ENCODE assay signal across 25 mouse cellular contexts in genomic region chr12:61912146-61912545, GRCm38 (mm10).
DNase-seq lines count a peak whose midpoint lies in the region; ATAC-seq and TF ChIP-seq lines count a peak whose summit lies in the region.
"Had no signal": no experiment of that assay in that cellular context is flagged by ENCODE, and none has a peak within 500 bp of the region (broad histone marks: within the 10 kb centered on the region; RNA-seq: fewer than 3 reads in every experiment).

No protein-coding gene starts in this region.

- no peaks in the 10 kb centered on the region for H3K36me3 ChIP-seq in forebrain, embryonic 14.5 days (ENCODE audit: control insufficient read depth, insufficient read depth, low read length)
- no peaks in the 10 kb centered on the region for H3K36me3 ChIP-seq in forebrain, postnatal 0 days (ENCODE audit: insufficient read depth)
- H3K36me3 ChIP-seq in hindbrain, postnatal 0 days (ENCODE audit: insufficient read depth, low read length): no peaks in the 10 kb centered on the region
- H3K36me3 ChIP-seq in hindbrain, embryonic 12.5 days: no peaks in the 10 kb centered on the region
- no peaks in the 10 kb centered on the region for H3K36me3 ChIP-seq in midbrain, embryonic 14.5 days (ENCODE audit: control insufficient read depth, insufficient read depth, low read length)
- no peaks in the 10 kb centered on the region for H3K36me3 ChIP-seq in midbrain, embryonic 13.5 days
- H3K36me3 ChIP-seq: embryonic facial prominence, embryonic 15.5 days; heart, embryonic 12.5 days; heart, embryonic 15.5 days; intestine, embryonic 15.5 days had no signal

- TF ChIP-seq CTCF in forebrain, postnatal 0 days (IDR thresholded peaks at IDR 0.05; ENCODE audit: low read depth): no peak
- no peak for TF ChIP-seq CTCF in hindbrain, postnatal 0 days (IDR thresholded peaks at IDR 0.05; ENCODE audit: low read depth)
- no peak for TF ChIP-seq CTCF in brain, embryonic 14.5 days (IDR thresholded peaks at IDR 0.05; ENCODE audit: borderline replicate concordance, extremely low read depth, insufficient read depth, insufficient read length)

- no peaks in the 10 kb centered on the region for H3K27me3 ChIP-seq in forebrain, embryonic 14.5 days (replicated peaks; ENCODE audit: control insufficient read depth, insufficient read depth, low read length)
- no peaks in the 10 kb centered on the region for H3K27me3 ChIP-seq in forebrain, postnatal 0 days (ENCODE audit: insufficient read depth, low read length)
- no peaks in the 10 kb centered on the region for H3K27me3 ChIP-seq in hindbrain, postnatal 0 days (ENCODE audit: insufficient read depth, low read length)
- H3K27me3 ChIP-seq in hindbrain, embryonic 12.5 days: no peaks in the 10 kb centered on the region
- H3K27me3 ChIP-seq in midbrain, embryonic 14.5 days (ENCODE audit: control insufficient read depth, insufficient read depth, low read length): no peaks in the 10 kb centered on the region
- H3K27me3 ChIP-seq in midbrain, embryonic 13.5 days: no peaks in the 10 kb centered on the region
- H3K27me3 ChIP-seq: embryonic facial prominence, embryonic 15.5 days; heart, embryonic 12.5 days; heart, embryonic 15.5 days; intestine, embryonic 15.5 days had no signal

- H3K27ac ChIP-seq in forebrain, embryonic 14.5 days (ENCODE audit: low read depth, low read length): no peak overlapping the region
- H3K27ac ChIP-seq in forebrain, postnatal 0 days (ENCODE audit: low read depth, low read length): no peak overlapping the region
- H3K27ac ChIP-seq in hindbrain, postnatal 0 days: no peak overlapping the region
- H3K27ac ChIP-seq in hindbrain, embryonic 12.5 days: no peak overlapping the region
- H3K27ac ChIP-seq in midbrain, embryonic 14.5 days (replicated peaks; ENCODE audit: low read depth, low read length): no peak overlapping the region
- no peak overlapping the region for H3K27ac ChIP-seq in midbrain, embryonic 13.5 days
- H3K27ac ChIP-seq: embryonic facial prominence, embryonic 15.5 days; heart, embryonic 15.5 days; intestine, embryonic 15.5 days had no signal

- ATAC-seq in forebrain, embryonic 14.5 days: peak; percentile 44; the same call in 1 of the 2 replicates
- no peak for ATAC-seq in forebrain, postnatal 0 days
- 0 out of 2 replicates have a peak, but pooled peaks have one; percentile 35 for ATAC-seq in hindbrain, postnatal 0 days
- no peak for ATAC-seq in hindbrain, embryonic 12.5 days (ENCODE audit: low FRiP score)
- no peak for ATAC-seq in midbrain, embryonic 14.5 days (ENCODE audit: low FRiP score, low TSS enrichment)
- no peak for ATAC-seq in midbrain, embryonic 13.5 days
- ATAC-seq: activated CD4-positive, CD25-positive, alpha-beta regulatory T cell, adult 4 months; CD4-positive, CD25-positive, alpha-beta regulatory T cell, adult 4 months; intestine, embryonic 15.5 days had no signal

- no peaks in the 10 kb centered on the region for H3K9me3 ChIP-seq in forebrain, embryonic 14.5 days (replicated peaks; ENCODE audit: control insufficient read depth, low read length)
- H3K9me3 ChIP-seq in forebrain, postnatal 0 days (ENCODE audit: low read length): no peaks in the 10 kb centered on the region
- H3K9me3 ChIP-seq in hindbrain, postnatal 0 days (ENCODE audit: low read length): no peaks in the 10 kb centered on the region
- H3K9me3 ChIP-seq in hindbrain, embryonic 12.5 days (replicated peaks): no peaks in the 10 kb centered on the region
- H3K9me3 ChIP-seq in midbrain, embryonic 14.5 days (ENCODE audit: control insufficient read depth, low read length): no peaks in the 10 kb centered on the region
- no peaks in the 10 kb centered on the region for H3K9me3 ChIP-seq in midbrain, embryonic 13.5 days
- H3K9me3 ChIP-seq: embryonic facial prominence, embryonic 15.5 days; heart, embryonic 12.5 days; heart, embryonic 15.5 days; intestine, embryonic 15.5 days had no signal

- DNase-seq in forebrain, embryonic 14.5 days (ENCODE audit: low spot score): peak; percentile 59
- DNase-seq in forebrain, postnatal 0 days: no peak
- DNase-seq in hindbrain, postnatal 0 days (ENCODE audit: low spot score): peak; percentile 60
- peak; percentile 38 for DNase-seq in midbrain, embryonic 14.5 days
- DNase-seq in brain, embryonic 14.5 days (ENCODE audit: low read depth): peak; percentile 67
- DNase-seq in adrenal gland, postnatal 4 days (ENCODE audit: low spot score in 2 of 2): no peak
- DNase-seq: adrenal gland, adult 8-10 months; adrenal gland, postnatal 25 days; cerebellum, adult 11 months; cerebellum, adult 2 months; cerebellum, postnatal 36 days; embryo, embryonic 11 days; gastrocnemius, postnatal 25 days; heart, adult 18-20 months; heart, postnatal 10 days; heart, postnatal 36 days; kidney, adult 11 months had no signal

- H3K4me2 ChIP-seq in forebrain, embryonic 14.5 days (ENCODE audit: low read length): no peak overlapping the region
- H3K4me2 ChIP-seq in forebrain, postnatal 0 days (ENCODE audit: low read depth): no peak overlapping the region
- no peak overlapping the region for H3K4me2 ChIP-seq in hindbrain, postnatal 0 days (ENCODE audit: low read depth, low read length)
- H3K4me2 ChIP-seq in hindbrain, embryonic 12.5 days (replicated peaks): no peak overlapping the region
- H3K4me2 ChIP-seq in midbrain, embryonic 14.5 days (ENCODE audit: low read length): no peak overlapping the region
- H3K4me2 ChIP-seq in midbrain, embryonic 13.5 days (replicated peaks): no peak overlapping the region
- H3K4me2 ChIP-seq: embryonic facial prominence, embryonic 15.5 days; heart, embryonic 12.5 days; heart, embryonic 15.5 days; intestine, embryonic 15.5 days had no signal

- TF ChIP-seq POLR2A in brain, embryonic 14.5 days (IDR thresholded peaks at IDR 0.05; ENCODE audit: borderline replicate concordance, extremely low read depth, insufficient read depth, insufficient read length, poor library complexity, severe bottlenecking): no peak

- H3K4me3 ChIP-seq in forebrain, embryonic 14.5 days (ENCODE audit: low read depth, low read length): no peak overlapping the region
- H3K4me3 ChIP-seq in forebrain, postnatal 0 days (ENCODE audit: low read depth, low read length): no peak overlapping the region
- H3K4me3 ChIP-seq in hindbrain, postnatal 0 days (ENCODE audit: low read length): no peak overlapping the region
- H3K4me3 ChIP-seq in hindbrain, embryonic 12.5 days: no peak overlapping the region
- H3K4me3 ChIP-seq in midbrain, embryonic 14.5 days (replicated peaks; ENCODE audit: low read depth, low read length): no peak overlapping the region
- H3K4me3 ChIP-seq in midbrain, embryonic 13.5 days (replicated peaks): no peak overlapping the region
- H3K4me3 ChIP-seq: embryonic facial prominence, embryonic 15.5 days; heart, embryonic 12.5 days; heart, embryonic 15.5 days; intestine, embryonic 15.5 days had no signal

- H3K9ac ChIP-seq in forebrain, embryonic 14.5 days (ENCODE audit: low read length): no peak overlapping the region
- H3K9ac ChIP-seq in forebrain, postnatal 0 days: no peak overlapping the region
- no peak overlapping the region for H3K9ac ChIP-seq in hindbrain, postnatal 0 days (replicated peaks; ENCODE audit: low read length)
- H3K9ac ChIP-seq in hindbrain, embryonic 12.5 days: no peak overlapping the region
- H3K9ac ChIP-seq in midbrain, embryonic 14.5 days (replicated peaks; ENCODE audit: low read length): no peak overlapping the region
- H3K9ac ChIP-seq in midbrain, embryonic 13.5 days (replicated peaks): no peak overlapping the region
- H3K9ac ChIP-seq: embryonic facial prominence, embryonic 15.5 days; heart, embryonic 12.5 days; heart, embryonic 15.5 days; intestine, embryonic 15.5 days had no signal

- H3K4me1 ChIP-seq in forebrain, embryonic 14.5 days (ENCODE audit: control insufficient read depth, insufficient read depth, low read length): no peaks in the 10 kb centered on the region
- H3K4me1 ChIP-seq in forebrain, postnatal 0 days (ENCODE audit: insufficient read depth): no peaks in the 10 kb centered on the region
- H3K4me1 ChIP-seq in hindbrain, postnatal 0 days (ENCODE audit: insufficient read depth, low read length): no peaks in the 10 kb centered on the region
- no peaks in the 10 kb centered on the region for H3K4me1 ChIP-seq in hindbrain, embryonic 12.5 days
- no peaks in the 10 kb centered on the region for H3K4me1 ChIP-seq in midbrain, embryonic 14.5 days (ENCODE audit: control insufficient read depth, insufficient read depth, low read length)
- H3K4me1 ChIP-seq in midbrain, embryonic 13.5 days (replicated peaks): no peaks in the 10 kb centered on the region
- H3K4me1 ChIP-seq: embryonic facial prominence, embryonic 15.5 days; heart, embryonic 12.5 days; heart, embryonic 15.5 days; intestine, embryonic 15.5 days had no signal

- WGBS in forebrain, embryonic 14.5 days: 81% methylated on average over 1 of the region's 1 CpGs
- WGBS in forebrain, postnatal 0 days: 82% methylated on average over 1 of the region's 1 CpGs
- 81% methylated on average over 1 of the region's 1 CpGs for WGBS in hindbrain, postnatal 0 days
- WGBS in hindbrain, embryonic 12.5 days: 88% methylated on average over 1 of the region's 1 CpGs
- WGBS in midbrain, embryonic 14.5 days: 93% methylated on average over 1 of the region's 1 CpGs
- WGBS in midbrain, embryonic 13.5 days: 92% methylated on average over 1 of the region's 1 CpGs

Comparison
In these comparisons a context has a peak if more than half of its experiments do, and no peak if none do; other contexts are left out.
1. ATAC-seq: peak in forebrain, embryonic 14.5 days (single experiment) and hindbrain, postnatal 0 days (single experiment); none in forebrain, postnatal 0 days (single experiment), hindbrain, embryonic 12.5 days (single experiment), midbrain, embryonic 14.5 days (single experiment) and midbrain, embryonic 13.5 days (single experiment).
2. DNase-seq: peak in forebrain, embryonic 14.5 days (single experiment), hindbrain, postnatal 0 days (single experiment), midbrain, embryonic 14.5 days (single experiment) and brain, embryonic 14.5 days (single experiment); none in forebrain, postnatal 0 days (single experiment) and adrenal gland, postnatal 4 days (0 of 2).